Mouse (Mus musculus): Measurements from ENCODE around the gene Doxl2. TPM values are rescaled to one million over a fixed set of nuclear protein-coding genes. Genes with fewer than 3 reads are reported as not detected.

Gene Doxl2
- 0.05 TPM in 1 of 2 replicates, not detected in the other for polyA plus RNA-seq (2012; rRNA removed)

DNA sequence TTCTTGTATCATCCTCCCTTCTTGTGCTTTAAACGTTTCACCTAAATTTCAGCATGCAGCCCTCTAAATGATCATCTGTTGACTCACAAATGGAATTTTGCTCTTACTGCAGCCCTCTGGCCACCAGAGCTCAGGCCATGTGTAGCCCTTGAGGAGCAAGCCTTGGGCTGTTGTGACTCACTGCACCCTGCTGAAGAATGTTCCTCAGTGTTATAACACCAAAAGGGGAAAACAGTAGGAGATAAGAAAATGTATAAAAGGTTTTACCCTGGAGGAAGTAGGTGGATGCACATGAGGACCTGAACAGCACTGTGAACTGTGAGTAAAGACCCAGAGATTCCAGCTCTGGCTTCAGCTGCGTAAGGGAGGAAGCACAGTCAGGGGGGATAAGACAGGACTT lies at the start of gene Doxl2:
Doxl2 (plus strand) TSS at position 301 of the 400 bp plus-strand sequence.
- TF ChIP-seq CTCF (IDR thresholded peaks at IDR 0.05; ENCODE audit: borderline replicate concordance, control insufficient read depth, extremely low read depth, insufficient read depth, low read length, poor library complexity): no peak
- no peak for TF ChIP-seq POLR2A (IDR thresholded peaks at IDR 0.05; ENCODE audit: control insufficient read depth, extremely low read depth, insufficient read depth, low read length, poor library complexity)

GRCm38 (mm10) chr6:48929595-48929994 lies 45.2 kb upstream of the Doxl2 start, which contains the start of gene 1600015I10Rik:
TSS of gene 1600015I10Rik (plus strand) at chr6:48929895.
- H3K27ac ChIP-seq (ENCODE audit: control insufficient read depth, insufficient read depth, low read length): no peak within 1 kb of the TSS
- no peak within 1 kb of the TSS for H3K4me3 ChIP-seq (ENCODE audit: control insufficient read depth, insufficient read depth, low read length)
- no peak for TF ChIP-seq CTCF (IDR thresholded peaks at IDR 0.05; ENCODE audit: borderline replicate concordance, control insufficient read depth, extremely low read depth, insufficient read depth, low read length, poor library complexity)
- TF ChIP-seq POLR2A (IDR thresholded peaks at IDR 0.05; ENCODE audit: control insufficient read depth, extremely low read depth, insufficient read depth, low read length, poor library complexity): no peak
- DNase-seq: no peak
- 94% methylated on average over 5 of the region's 5 CpGs for whole genome bisulfite sequencing
- no peaks in the 10 kb centered on the region for H3K4me1 ChIP-seq (replicated peaks; ENCODE audit: control insufficient read depth, insufficient read depth, low read length)
- H3K36me3 ChIP-seq (ENCODE audit: control insufficient read depth, insufficient read depth, low read length): no peaks in the 10 kb centered on the region
- no peaks in the 10 kb centered on the region for H3K27me3 ChIP-seq (ENCODE audit: control insufficient read depth, insufficient read depth, low read length)

More for the DNA sequence above, at the start of gene Doxl2:
- 89% methylated on average over 2 of the region's 2 CpGs for WGBS
- no peak for DNase-seq
- Histone ChIP-seq H3K4me3 (ENCODE audit: control insufficient read depth, insufficient read depth, low read length) (no peak within 1 kb of the TSS), H3K4me1 (replicated peaks; ENCODE audit: control insufficient read depth, insufficient read depth, low read length) (no peaks in the 10 kb centered on the region), H3K27me3 (ENCODE audit: control insufficient read depth, insufficient read depth, low read length) (no peaks in the 10 kb centered on the region), H3K27ac (ENCODE audit: control insufficient read depth, insufficient read depth, low read length) (no peak within 1 kb of the TSS), H3K36me3 (ENCODE audit: control insufficient read depth, insufficient read depth, low read length) (no peaks in the 10 kb centered on the region)

GRCm38 (mm10) chr6:48949596-48949995 lies 25.2 kb upstream of the Doxl2 start:
- no peak overlapping the region for H3K4me3 ChIP-seq (ENCODE audit: control insufficient read depth, insufficient read depth, low read length)
- no peak overlapping the region for H3K27ac ChIP-seq (ENCODE audit: control insufficient read depth, insufficient read depth, low read length)
- whole genome bisulfite sequencing: 78% methylated on average over 2 of the region's 2 CpGs
- H3K27me3 ChIP-seq (ENCODE audit: control insufficient read depth, insufficient read depth, low read length): no peaks in the 10 kb centered on the region
- no peaks in the 10 kb centered on the region for H3K36me3 ChIP-seq (ENCODE audit: control insufficient read depth, insufficient read depth, low read length)
- TF ChIP-seq CTCF (IDR thresholded peaks at IDR 0.05; ENCODE audit: borderline replicate concordance, control insufficient read depth, extremely low read depth, insufficient read depth, low read length, poor library complexity) (no peak), POLR2A (IDR thresholded peaks at IDR 0.05; ENCODE audit: control insufficient read depth, extremely low read depth, insufficient read depth, low read length, poor library complexity) (no peak)
- DNase-seq: no peak
- no peaks in the 10 kb centered on the region for H3K4me1 ChIP-seq (replicated peaks; ENCODE audit: control insufficient read depth, insufficient read depth, low read length)

DNA sequence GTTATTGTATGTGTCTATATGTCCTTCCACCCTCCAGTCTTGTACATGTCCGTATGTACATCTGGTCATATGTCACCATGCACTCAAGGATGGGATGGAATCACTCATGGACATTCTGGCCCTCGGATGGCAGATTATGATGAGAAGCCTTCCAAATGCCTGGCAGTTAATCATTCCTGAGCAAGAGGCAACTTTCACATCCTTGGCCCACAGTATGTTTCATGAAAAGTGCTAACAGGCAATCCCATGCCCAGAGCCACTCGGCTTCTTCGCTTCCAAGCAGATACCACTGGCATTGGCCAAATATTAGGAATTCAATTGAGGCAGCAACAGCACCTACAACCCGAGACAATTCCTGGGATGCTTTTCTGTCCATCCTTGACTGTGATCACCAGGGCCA lies 24.1 kb upstream of the Doxl2 start:
- Histone ChIP-seq H3K4me3 (ENCODE audit: control insufficient read depth, insufficient read depth, low read length) (no peak overlapping the region), H3K36me3 (ENCODE audit: control insufficient read depth, insufficient read depth, low read length) (no peaks in the 10 kb centered on the region), H3K4me1 (replicated peaks; ENCODE audit: control insufficient read depth, insufficient read depth, low read length) (no peaks in the 10 kb centered on the region), H3K27me3 (ENCODE audit: control insufficient read depth, insufficient read depth, low read length) (no peaks in the 10 kb centered on the region), H3K27ac (ENCODE audit: control insufficient read depth, insufficient read depth, low read length) (no peak overlapping the region)
- 94% methylated on average over 5 of the region's 5 CpGs for WGBS
- no peak for TF ChIP-seq POLR2A (IDR thresholded peaks at IDR 0.05; ENCODE audit: control insufficient read depth, extremely low read depth, insufficient read depth, low read length, poor library complexity)
- no peak for TF ChIP-seq CTCF (IDR thresholded peaks at IDR 0.05; ENCODE audit: borderline replicate concordance, control insufficient read depth, extremely low read depth, insufficient read depth, low read length, poor library complexity)
- no peak for DNase-seq

DNA sequence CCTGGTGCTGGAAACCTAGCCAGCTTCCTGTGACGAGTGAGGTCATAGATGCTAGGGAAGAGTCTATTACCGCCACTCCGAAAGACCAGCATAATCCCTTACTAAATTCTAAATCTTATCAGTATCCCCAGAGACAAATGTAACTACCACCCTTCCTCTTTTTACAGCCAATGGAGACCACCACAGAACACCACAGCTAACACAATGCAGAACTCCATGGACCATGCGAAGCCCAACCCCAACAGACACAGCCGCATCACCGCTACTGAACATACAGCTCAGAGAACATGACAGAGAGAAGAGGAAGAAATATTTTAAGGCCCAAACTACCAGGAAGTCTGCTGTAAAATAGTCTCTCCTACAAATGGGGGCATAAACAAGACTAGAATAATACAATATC lies 23.1 kb upstream of the Doxl2 start:
- 44% methylated on average over 6 of the region's 6 CpGs for WGBS
- TF ChIP-seq CTCF (IDR thresholded peaks at IDR 0.05; ENCODE audit: borderline replicate concordance, control insufficient read depth, extremely low read depth, insufficient read depth, low read length, poor library complexity): no peak
- no peak for TF ChIP-seq POLR2A (IDR thresholded peaks at IDR 0.05; ENCODE audit: control insufficient read depth, extremely low read depth, insufficient read depth, low read length, poor library complexity)

GRCm38 (mm10) chr6:48953220-48953619 lies 21.5 kb upstream of the Doxl2 start:
- WGBS: 93% methylated on average over 5 of the region's 5 CpGs

More for the DNA sequence above, 23.1 kb upstream of the Doxl2 start:
- Histone ChIP-seq H3K36me3 (ENCODE audit: control insufficient read depth, insufficient read depth, low read length) (no peaks in the 10 kb centered on the region), H3K27me3 (ENCODE audit: control insufficient read depth, insufficient read depth, low read length) (no peaks in the 10 kb centered on the region), H3K4me3 (ENCODE audit: control insufficient read depth, insufficient read depth, low read length) (no peak overlapping the region), H3K4me1 (replicated peaks; ENCODE audit: control insufficient read depth, insufficient read depth, low read length) (no peaks in the 10 kb centered on the region), H3K27ac (ENCODE audit: control insufficient read depth, insufficient read depth, low read length) (no peak overlapping the region)
- no peak for DNase-seq

GRCm38 (mm10) chr6:48954211-48954610 lies 20.6 kb upstream of the Doxl2 start:
- no peak for TF ChIP-seq POLR2A (IDR thresholded peaks at IDR 0.05; ENCODE audit: control insufficient read depth, extremely low read depth, insufficient read depth, low read length, poor library complexity)
- TF ChIP-seq CTCF (IDR thresholded peaks at IDR 0.05; ENCODE audit: borderline replicate concordance, control insufficient read depth, extremely low read depth, insufficient read depth, low read length, poor library complexity): no peak
- WGBS: 93% methylated on average over 5 of the region's 5 CpGs
- DNase-seq: no peak

More at GRCm38 (mm10) chr6:48953220-48953619, 21.5 kb upstream of the Doxl2 start:
- no peak for DNase-seq
- Histone ChIP-seq H3K27ac (ENCODE audit: control insufficient read depth, insufficient read depth, low read length) (no peak overlapping the region), H3K27me3 (ENCODE audit: control insufficient read depth, insufficient read depth, low read length) (no peaks in the 10 kb centered on the region), H3K4me3 (ENCODE audit: control insufficient read depth, insufficient read depth, low read length) (no peak overlapping the region), H3K36me3 (ENCODE audit: control insufficient read depth, insufficient read depth, low read length) (no peaks in the 10 kb centered on the region), H3K4me1 (replicated peaks; ENCODE audit: control insufficient read depth, insufficient read depth, low read length) (no peaks in the 10 kb centered on the region)
- no peak for TF ChIP-seq CTCF (IDR thresholded peaks at IDR 0.05; ENCODE audit: borderline replicate concordance, control insufficient read depth, extremely low read depth, insufficient read depth, low read length, poor library complexity)
- TF ChIP-seq POLR2A (IDR thresholded peaks at IDR 0.05; ENCODE audit: control insufficient read depth, extremely low read depth, insufficient read depth, low read length, poor library complexity): no peak

More at GRCm38 (mm10) chr6:48954211-48954610, 20.6 kb upstream of the Doxl2 start:
- Histone ChIP-seq H3K36me3 (ENCODE audit: control insufficient read depth, insufficient read depth, low read length) (no peaks in the 10 kb centered on the region), H3K27me3 (ENCODE audit: control insufficient read depth, insufficient read depth, low read length) (no peaks in the 10 kb centered on the region), H3K4me3 (ENCODE audit: control insufficient read depth, insufficient read depth, low read length) (no peak overlapping the region), H3K4me1 (replicated peaks; ENCODE audit: control insufficient read depth, insufficient read depth, low read length) (no peaks in the 10 kb centered on the region), H3K27ac (ENCODE audit: control insufficient read depth, insufficient read depth, low read length) (no peak overlapping the region)
